Mouse (Mus musculus) megakaryocyte, adult 5-6 weeks (primary cell): ENCODE data around the gene Zc3h12c. TPM values are rescaled to one million over a fixed set of nuclear protein-coding genes. Genes with fewer than 3 reads are reported as not detected.

Experiments used
- ATAC-seq: 2 replicates; pipeline ENCODE4 v1.8.0; 2016; ENCODE audit warnings: mild to moderate bottlenecking, inconsistent platforms; ENCODE audit not compliant: poor library complexity, severe bottlenecking
- total RNA-seq, 2 experiments: library from RNA; stranded (forward) in 1 of 2; stranded (reverse) in 1 of 2; fragments of 153-499, 151-499 nt in 1 of 2; fragments of 221-1000, 200-1000 nt in 1 of 2; gene quantifications; 2 replicates each; pipeline versions ENCODE4 v1.2.3 to v1.2.4; 2015 to 2017

Gene Zc3h12c
- total RNA-seq (2015) (3.2 and 5.0 TPM in 2 replicates), total RNA-seq (2017) (4.0 and 4.3 TPM in 2 replicates)

DNA sequence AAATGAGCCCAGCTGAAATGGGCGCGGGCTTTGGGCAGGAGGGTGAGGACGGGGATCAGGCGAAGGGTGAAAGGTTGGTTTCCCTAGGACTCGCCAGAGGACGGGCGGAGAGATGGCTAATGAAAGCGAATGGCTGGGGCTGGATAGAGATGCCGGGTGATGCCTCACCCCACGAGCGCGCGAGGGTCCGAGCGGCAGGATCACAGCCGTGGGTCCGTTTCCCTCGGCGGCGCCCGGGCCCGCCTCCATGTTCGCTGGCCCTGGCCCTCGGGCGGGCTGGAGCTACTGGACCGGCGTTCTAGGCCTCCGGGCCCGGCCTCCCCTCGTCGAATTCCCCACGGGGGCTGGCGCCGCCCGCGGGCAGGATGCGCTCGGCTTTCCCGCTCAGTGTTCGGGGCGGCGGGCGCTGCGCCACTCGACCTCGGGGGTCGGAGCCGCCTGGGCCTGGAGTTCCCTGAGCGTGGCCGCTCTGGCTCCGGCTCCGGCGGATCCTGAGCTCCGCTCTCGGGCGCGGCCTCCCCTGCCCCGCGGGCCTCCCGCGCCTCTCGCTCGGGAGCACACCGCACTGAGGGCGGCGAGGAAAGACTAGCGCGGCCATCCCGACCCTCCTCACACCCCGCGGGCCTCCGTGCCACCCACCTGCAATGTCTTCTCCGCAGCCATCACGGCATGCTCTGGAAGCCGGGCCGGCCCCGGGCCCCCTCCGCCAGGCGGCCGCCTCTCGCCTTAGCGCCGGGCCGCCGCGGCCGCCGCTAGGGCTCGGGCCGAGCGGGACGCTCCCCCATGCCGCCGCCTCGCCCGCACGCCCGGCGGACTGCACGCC is at the start of gene Zc3h12c:
TSS of gene Zc3h12c (minus strand) at position 710 of the 823 bp plus-strand sequence.
- peak; percentile 26 for ATAC-seq

DNA sequence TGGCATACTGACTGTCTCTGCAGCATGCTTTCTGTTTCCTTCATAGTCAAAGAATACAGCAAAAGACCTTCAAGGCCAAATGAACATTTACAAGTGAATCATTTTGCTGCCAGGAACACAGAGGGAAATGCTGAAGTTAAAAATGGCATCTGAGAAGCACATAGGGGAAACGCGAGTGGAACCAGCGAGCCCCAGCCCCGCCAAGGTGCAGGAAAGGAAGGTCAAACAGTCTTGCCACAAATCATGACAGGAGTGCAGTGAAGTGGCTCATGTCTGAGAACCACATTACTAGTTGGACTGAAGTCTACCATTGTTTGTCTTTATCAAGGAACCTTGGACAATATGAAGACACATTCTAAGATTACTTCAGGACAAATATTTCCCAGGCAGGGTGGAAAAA is 49.3 kb upstream of the Zc3h12c start:
- no peak for ATAC-seq

DNA sequence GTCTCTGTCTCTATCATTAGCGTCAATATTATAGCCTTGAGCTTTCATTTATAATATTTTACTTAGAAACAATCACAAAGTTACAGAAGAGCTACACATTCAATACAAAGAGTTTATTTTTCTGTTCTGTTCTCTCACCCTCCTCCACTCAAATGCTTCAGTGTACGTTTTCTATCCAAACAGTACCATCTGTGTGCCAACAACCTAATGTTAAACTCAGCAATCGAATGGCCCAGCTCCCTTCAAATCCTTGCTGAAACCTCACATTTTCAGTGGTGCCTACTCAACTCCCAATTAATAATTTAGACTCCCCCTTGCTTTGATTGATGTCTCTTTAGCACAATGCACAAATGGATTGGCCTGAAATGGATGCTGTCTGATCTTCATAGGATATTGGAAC is 46.9 kb upstream of the Zc3h12c start:
- ATAC-seq = no peak

DNA sequence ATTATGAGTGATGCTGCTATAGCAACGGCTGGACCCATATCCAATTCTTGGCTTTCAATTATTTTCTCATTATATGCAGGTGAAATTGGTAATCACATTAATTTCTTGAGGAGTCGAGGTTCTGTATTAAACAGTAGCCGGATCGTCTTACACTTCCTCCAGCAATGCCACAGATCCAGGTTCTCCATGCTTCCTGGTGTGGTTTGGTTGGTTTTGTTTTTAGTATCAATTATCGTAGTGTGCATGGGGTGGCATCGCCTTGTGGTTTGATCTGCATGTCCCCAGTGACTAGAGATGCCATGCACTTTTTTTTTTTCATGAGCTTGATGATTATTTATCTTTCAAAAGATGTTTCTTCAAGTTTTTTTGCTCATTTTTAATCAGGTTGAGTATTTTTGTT is 44.0 kb upstream of the Zc3h12c start:
- no peak for ATAC-seq

DNA sequence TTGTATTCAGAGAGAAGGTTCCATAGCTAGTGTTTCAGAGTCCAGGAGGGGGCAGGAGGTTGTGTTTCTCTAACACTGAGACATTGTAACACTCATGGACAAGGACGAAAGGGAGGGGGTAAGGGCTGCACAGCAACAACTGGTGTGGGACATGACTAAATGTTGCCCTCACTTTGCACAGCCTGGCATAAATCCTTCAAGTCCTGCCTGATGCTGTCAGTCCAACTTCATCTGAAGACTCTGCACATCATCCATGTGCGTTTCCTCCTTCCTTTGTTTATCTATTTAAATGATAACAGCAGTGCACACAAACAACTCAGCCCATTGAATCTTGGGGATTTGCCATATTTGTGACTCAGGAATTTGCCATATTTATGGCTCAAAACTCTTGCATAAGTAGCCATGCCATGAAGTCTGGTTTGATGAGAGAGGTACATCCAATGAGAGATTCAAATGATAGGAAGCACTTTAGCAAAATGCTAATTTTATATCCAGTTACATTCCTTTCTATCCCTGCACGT is 40.2 kb upstream of the Zc3h12c start:
- ATAC-seq = no peak

DNA sequence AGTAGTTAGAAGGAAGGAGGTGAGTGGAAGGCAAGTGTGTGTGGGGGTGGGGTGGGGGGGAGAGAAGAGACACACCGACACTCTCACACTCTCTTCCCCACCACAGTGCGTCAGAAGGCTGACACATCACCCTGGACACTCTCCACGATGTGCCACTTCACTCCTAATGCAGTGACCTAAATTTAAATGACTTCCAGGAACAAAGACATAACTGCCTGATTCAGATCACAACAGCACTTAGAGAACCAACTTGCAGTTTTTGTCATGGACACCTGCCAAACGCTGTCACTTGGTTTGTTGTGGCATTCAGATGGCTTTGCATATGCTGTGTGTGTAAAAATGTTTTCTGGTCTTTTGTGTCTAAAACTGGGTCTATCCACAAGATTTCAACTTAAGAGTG is 34.8 kb upstream of the Zc3h12c start:
- no peak for ATAC-seq

DNA sequence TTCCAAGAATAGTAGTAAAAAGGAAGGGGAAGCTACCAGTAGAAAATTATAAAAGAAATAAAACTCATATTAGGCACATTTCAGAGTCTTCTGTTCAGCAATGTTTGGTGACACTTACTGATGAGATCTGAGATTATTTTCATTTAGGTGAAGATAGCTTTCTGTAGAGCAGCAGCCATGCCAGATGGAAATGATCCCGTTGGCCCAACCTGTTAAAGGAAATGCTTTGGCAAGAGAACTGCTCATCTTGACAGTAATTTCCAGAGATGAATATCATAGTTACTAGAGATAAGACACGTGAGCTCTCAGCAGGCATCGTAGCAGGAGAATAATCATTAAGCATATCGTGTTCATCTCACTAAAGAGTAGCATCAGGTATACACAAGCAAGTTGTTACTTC is 31.9 kb upstream of the Zc3h12c start:
- ATAC-seq = no peak

DNA sequence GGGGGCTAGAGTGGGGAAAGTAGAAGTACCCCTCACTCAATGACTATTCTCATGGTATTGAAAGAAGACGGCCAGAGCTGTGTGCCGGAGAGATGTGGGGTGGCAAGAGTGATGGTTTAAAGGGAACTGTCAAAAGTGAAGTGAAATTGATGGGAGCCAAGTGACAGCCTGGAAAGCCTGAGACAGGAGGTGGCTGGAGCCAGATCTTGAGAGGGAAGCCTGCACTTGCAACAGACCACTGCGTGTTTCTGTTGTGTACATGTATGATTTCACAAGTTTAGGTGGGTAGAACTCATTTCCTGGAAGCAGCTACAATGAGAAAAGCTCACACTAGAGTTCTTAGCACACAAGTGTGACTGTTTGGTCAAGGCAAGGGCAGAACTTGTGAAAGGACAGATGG is 27.5 kb upstream of the Zc3h12c start:
- peak; percentile 97 for ATAC-seq

DNA sequence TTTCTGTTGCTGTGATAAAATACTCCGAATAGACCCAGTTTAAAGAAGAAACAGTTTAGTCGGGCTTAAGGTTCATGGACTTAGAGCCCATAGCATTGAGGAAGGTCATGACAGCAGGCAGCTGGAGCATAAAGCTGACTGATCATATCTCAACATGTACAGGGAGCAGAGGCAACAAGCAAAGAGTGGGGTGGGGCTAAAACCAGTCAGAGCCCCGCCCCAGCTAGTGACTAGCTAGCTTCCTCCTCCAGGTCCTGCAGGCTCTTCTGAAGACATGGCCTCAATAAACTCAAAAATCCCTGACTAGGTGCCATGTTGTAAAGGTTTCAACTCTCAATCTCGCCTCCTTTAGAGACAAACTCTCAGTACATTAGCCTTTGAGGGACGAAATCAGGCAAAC is 25.5 kb upstream of the Zc3h12c start:
- peak; percentile 74 for ATAC-seq

DNA sequence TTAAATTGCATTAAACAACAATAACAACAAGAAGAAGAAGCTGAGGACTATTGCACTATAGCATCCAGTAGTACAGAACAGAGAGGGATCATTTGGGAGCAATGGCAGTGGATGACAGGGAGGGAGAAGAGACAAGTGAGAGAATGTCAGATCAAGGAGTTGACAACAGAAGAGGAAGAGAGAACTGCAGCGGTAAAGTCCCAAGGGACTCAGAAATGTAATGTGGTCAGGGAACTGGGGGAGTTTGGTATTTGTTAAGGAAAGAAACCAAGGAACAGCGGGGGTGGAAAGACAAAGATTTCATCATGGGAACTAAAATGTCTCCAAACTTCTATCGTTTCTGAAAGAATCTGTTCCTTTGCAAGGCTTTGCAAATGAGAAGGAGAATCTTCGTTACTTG is 22.5 kb upstream of the Zc3h12c start:
- no peak for ATAC-seq

DNA sequence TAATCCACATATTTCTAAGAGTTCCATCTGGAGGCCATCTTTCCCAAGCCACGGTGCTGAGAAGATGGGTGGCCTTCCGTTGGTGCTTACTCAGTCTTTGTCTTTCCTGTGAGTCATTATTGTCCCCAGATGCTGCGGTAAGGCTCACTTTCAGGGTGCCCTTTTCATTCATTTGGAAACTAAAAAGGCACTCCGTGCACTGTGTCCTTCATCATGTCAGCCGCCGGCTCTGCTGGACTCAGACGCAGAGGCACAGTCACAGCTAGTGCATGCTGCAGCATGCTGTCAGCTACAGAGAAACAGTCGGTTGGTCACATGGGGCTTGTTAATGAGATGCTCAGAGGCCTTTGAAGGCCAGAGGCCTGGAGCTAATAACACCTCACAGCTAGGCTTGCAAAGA is 19.7 kb upstream of the Zc3h12c start:
- no peak for ATAC-seq

DNA sequence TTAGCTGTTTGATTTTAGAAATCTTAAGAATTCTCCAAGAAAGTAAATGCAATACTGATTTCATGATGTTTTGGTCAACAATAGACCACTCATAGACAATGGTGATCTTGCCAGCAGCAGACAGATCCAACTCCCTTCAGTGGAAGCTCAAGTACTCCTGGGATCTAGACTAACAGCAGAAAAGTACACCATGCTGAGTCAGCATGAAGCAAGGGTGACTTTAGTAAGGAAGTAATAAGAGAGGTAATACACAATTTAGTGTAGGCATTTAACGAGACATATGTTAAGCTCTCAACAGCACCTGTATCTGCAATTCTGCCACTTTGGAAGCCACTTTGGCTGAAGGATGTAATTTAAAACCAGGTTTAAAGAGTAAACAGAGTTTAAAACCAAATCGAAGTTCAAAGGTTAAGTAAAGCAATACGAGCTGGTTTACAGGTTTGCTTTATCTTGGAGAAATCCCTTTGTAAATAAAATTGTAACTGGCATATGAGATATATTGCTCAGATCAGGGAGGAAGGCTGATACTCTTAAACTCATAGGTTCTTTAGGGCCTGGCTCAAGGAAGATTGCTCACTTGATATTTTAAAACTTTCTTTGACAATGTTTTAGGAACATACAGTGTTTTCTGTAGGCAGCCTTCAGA is 18.0 kb upstream of the Zc3h12c start:
- no peak for ATAC-seq

DNA sequence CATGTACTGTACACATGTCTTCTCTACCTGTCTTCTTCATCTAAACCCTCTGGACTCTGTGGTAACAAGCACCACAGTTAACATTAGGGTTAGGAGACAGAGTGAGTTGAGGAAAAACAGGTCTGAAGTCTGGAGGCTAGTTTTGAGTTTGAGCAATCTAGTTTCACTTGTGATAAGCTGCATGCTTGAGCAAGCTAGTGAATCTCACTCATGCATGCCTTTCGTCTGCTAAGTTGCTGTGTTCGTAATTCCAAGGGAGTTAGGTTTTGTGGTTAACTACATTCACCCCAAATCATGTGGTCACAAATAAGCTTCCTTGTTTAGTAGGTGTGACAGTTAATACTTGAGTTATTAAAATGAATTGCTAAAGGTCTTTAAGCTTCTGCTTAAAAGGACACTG is 13.0 kb upstream of the Zc3h12c start:
- ATAC-seq = peak; percentile 30; the same call in 1 of the 2 replicates

DNA sequence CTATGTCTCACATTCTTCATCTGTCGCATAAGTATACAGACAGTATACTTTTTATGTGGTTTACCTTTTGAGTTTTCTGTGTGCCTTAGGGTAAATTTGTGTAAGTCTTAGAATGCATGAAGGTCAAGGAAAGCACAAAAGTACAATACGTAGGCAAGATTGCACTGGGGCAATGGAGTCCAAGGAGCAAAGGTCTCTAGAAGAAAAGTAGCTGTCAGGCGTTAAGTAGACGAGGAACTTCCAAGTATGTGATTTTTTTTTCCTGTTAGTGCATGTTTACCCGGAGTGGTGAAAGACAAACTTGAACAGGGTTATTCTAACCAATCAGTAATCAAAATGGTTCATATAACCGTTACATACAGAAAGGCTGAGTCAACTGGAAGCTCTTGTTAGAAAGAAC is 12.5 kb upstream of the Zc3h12c start:
- ATAC-seq = no peak

DNA sequence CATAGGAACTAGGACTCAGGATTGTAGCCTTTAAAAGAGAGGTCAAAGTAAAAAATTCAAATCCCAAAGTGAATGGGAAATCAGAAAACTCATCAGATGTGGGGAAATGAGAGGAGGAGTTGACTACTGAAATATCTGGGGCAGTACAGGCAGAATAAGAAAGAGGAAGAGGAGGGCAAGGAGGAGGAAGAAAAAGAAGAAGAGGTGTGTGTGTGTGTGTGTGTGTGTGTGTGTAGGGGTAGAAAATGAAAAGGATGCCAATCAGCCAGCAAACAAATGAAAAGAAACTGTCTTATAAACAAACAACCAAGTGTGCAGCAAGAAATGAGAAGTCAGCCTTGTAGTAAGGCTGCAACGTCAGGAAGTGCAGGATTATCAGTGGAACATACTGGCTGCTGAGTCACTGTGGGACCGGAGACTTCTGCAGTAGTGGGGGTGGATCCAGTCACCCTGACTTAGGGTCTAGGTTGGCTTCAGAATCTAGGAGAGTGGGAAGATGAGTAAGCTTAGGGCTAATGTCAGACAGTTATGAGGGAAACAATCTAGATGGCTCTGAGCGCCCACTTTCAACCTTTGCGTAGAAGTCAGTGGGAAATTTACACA is 7.0 kb upstream of the Zc3h12c start:
- ATAC-seq = peak; percentile 75

DNA sequence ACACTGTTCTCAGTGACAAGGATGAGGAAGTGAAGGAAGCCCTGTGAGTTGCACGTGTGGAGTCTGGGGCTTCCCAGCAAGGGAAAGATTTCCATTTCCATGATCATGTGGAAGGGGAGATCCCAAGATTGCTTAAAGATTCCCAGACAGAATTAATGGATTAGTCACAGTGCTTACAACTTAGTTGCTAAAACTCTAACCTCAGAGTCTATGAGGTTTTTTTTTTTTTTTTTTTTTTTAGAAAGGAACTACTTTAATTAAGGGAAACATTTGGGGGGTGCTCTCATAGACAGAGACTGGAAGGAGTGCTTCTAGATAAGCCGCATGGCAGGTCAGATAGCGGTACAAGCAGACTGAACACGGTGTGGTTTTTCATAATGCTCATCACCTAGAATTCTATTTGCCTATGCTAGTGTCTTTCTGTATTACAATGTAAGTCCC is 6.3 kb upstream of the Zc3h12c start:
- ATAC-seq = no peak

DNA sequence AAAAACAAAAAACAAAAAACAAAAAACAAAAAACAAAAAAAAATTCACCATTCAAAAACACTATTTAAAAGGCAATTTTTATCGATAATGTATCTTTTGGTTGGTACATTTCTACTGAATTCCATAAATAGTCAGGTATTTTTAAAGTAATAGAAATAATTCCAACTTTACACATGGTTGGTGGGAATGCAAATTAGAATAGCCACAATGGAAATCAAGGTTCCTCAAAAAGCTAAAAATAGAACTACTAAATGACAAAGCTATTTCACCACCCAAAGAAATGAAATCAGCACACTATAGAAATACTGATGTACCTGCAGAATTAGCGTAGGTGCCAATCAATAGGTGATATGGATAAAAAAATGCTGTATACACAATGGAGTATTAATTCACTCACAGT is 5.6 kb upstream of the Zc3h12c start:
- peak; percentile 31; the same call in 1 of the 2 replicates for ATAC-seq

DNA sequence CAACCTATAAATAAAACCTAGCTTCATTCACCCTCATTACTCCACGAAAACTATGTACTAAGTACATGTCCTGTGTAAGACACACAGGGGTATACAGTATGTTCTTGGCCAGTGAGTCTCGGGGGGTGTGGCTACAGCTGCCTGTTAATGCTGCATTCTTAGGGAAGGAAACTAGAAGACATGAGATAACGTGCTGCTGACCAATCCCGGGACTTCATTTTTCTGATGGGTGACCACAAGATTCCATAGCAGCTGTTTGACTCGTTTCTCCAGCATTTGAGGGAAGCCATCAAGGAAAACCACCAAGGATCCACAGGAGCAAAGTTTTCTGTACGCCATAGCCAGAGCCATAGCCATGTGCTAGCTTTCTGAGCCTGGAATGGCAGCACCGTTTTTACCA is 4.2 kb upstream of the Zc3h12c start:
- ATAC-seq = no peak

DNA sequence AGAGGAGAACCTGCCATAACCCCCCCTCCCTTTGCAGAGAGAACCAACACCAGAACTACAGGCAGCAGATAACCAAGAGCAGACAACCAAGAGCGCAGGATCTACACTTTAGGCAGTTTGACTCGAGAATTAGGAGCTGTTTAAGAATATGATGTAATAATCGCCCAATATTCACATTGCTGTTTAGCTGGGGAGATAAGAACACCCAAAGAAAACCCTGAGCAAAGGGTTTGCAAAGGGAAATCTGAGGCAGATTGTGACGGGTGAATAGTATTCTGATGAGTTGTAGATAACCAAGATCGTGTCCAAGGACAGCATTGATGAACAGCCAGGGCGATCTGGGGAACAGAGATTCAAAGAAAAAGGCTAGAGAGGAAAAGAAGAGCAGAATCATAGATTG is 2.3 kb upstream of the Zc3h12c start:
- no peak for ATAC-seq

DNA sequence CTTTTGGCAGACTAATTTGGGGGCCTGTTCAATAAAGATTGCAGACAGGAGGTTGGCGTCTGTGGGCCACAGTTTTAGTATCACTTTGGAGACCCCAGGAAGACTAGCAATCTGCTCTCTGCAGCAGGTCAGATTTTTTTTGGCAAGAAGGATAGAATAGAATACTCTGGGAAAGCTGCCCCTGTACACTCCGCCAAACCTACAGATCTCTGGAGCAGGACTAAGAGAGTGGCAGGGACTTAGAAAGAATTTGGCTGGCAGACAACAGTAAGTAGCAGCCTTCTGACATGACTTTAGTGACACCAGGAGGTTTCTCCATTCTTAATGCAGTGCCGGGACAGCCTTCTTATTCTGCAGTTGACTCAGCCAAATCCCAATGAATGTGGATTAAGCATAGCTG is 1.8 kb upstream of the Zc3h12c start:
- ATAC-seq = no peak

DNA sequence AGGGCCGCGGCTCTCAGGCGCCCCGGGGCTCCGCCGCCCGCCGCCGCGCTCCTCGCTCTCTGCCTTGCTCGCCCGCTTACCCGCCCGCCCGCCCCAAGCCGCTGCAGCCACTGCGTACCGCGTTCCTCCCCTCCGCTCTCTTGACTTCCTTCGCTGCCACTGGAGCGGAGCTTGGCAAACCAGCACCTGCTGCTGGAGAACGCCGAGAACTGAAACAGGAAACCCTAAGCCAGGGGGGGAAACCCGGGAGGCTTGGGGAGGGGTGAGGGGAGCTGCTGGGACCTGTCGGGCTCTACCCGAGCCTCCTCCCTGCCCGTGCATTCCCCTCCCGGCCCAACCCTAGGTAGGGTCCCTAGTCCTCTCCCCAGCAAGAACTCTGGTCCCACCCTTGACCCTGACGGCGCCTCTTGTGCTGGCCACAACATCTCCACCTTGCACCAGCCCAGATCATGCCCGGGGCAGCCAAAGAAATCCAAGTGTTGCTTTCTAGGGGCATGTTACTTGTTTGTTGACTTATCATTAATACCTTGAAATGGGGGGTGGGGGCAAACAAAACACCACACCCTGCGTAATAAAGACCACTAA is 406 bp upstream of the Zc3h12c start:
- ATAC-seq = peak; percentile 80
